Mouse (Mus musculus): ENCODE measurements around the gene 1700025G04Rik. TPM values are rescaled to one million over a fixed set of nuclear protein-coding genes. Genes with fewer than 3 reads are reported as not detected.
A peak's percentile ranks its signal among the peaks of the same experiment; 100 is the strongest.

The 1700025G04Rik gene
- 19.6 and 24.3 TPM in 2 replicates for polyA plus RNA-seq (2012; rRNA removed)
- polyA plus RNA-seq (2014; fragmentation: Nextera tagmentation; extraction: Ambion mirVana) = 36.4 and 38.2 TPM in 2 replicates

DNA sequence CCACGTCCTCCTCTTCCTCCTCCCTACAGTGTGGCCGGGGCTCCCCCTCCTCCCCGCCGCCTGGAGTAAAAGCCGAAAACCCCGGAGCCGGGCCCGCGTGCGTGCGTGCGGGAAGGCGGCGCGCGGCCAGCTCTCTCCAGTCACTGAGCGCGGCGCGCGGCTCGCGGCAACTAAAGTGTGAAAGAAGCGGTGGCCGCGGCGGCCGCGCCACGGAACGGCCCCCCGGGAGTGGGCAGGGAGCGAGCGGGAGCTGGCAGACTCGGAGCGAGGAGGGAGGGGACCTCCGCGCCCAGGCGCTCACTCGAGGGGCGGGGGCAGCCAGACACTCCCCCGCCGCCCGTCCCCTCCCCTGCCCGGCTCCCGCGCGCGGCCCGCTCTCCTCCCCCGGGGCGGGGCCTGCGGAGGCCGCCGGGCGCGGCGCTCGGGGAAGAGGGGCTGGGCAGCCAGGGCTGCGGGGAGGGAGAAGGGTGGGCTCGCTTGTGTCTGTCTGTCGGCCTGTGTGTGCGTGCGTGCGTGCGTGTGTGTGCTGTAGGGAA, at the start of gene 1700025G04Rik:
Gene 1700025G04Rik, minus strand, starts transcription at position 108 of the 536 bp plus-strand sequence.
- no peaks in the 10 kb centered on the region for H3K27me3 ChIP-seq (ENCODE audit: control insufficient read depth, insufficient read depth, low read length)
- H3K9me3 ChIP-seq (ENCODE audit: control insufficient read depth, low read length) = no peaks in the 10 kb centered on the region
- H3K9ac ChIP-seq (ENCODE audit: low read depth, low read length, severe bottlenecking) = peak within 1 kb of the TSS; percentile 93
- H3K4me3 ChIP-seq (replicated peaks; ENCODE audit: low read length) = peak within 1 kb of the TSS; percentile 90
- 0% methylated on average over 18 of the region's 66 CpGs for WGBS
- TF ChIP-seq POLR2A (IDR thresholded peaks at IDR 0.05; ENCODE audit: borderline replicate concordance, extremely low read depth, insufficient read depth, insufficient read length) = 0 out of 2 replicates have a peak, but pooled peaks have one; percentile 48
- peak; percentile 90 for ATAC-seq (ENCODE audit: low FRiP score, low read depth)
- peak within 1 kb of the TSS; percentile 77 for H3K4me2 ChIP-seq (replicated peaks; ENCODE audit: low read depth, low read length, severe bottlenecking)
- peaks cover 29% of the 10 kb centered on the region for H3K4me1 ChIP-seq (ENCODE audit: control insufficient read depth, insufficient read depth, low read length)
- peak within 1 kb of the TSS; percentile 88 for H3K27ac ChIP-seq (replicated peaks; ENCODE audit: low read depth, low read length)
- DNase-seq (ENCODE audit: low spot score) = peak; percentile 89
- H3K36me3 ChIP-seq (ENCODE audit: control insufficient read depth, insufficient read depth, low read length) = no peaks in the 10 kb centered on the region

DNA sequence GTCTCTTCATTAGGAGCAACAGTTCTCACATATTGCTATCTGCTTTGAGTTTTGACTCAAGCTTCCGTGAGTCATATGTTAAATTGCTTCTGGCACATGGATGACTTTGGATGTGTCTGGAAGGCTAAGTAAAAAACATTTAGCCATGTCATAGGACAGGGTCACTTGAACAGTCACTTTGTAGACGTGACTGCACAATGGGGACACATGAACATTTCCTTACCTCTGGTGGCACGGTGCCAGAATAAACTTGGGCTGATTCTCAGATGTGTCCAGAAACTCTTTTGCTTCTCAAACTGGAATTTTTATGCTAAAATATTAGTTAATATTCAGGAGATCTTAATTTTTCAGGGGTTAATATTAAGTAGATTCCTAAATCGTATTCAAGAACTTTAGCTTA, 49.6 kb upstream of the 1700025G04Rik start:
- no peak overlapping the region for H3K27ac ChIP-seq (replicated peaks; ENCODE audit: low read depth, low read length)
- H3K9me3 ChIP-seq (ENCODE audit: control insufficient read depth, low read length) = peaks cover 4% of the 10 kb centered on the region; the same call in 1 of the 2 replicates
- no peak overlapping the region for H3K4me2 ChIP-seq (replicated peaks; ENCODE audit: low read depth, low read length, severe bottlenecking)
- no peak overlapping the region for H3K9ac ChIP-seq (ENCODE audit: low read depth, low read length, severe bottlenecking)
- DNase-seq (ENCODE audit: low spot score) = no peak
- H3K36me3 ChIP-seq (ENCODE audit: control insufficient read depth, insufficient read depth, low read length) = no peaks in the 10 kb centered on the region
- no peak overlapping the region for H3K4me3 ChIP-seq (replicated peaks; ENCODE audit: low read length)
- no peaks in the 10 kb centered on the region for H3K4me1 ChIP-seq (ENCODE audit: control insufficient read depth, insufficient read depth, low read length)
- TF ChIP-seq POLR2A (IDR thresholded peaks at IDR 0.05; ENCODE audit: borderline replicate concordance, extremely low read depth, insufficient read depth, insufficient read length) = no peak
- H3K27me3 ChIP-seq (ENCODE audit: control insufficient read depth, insufficient read depth, low read length) = no peaks in the 10 kb centered on the region
- whole genome bisulfite sequencing = 82% methylated on average over 4 of the region's 4 CpGs
- no peak for ATAC-seq (ENCODE audit: low FRiP score, low read depth)

- no peak for ATAC-seq (ENCODE audit: low FRiP score, low read depth)
- WGBS = 76% methylated on average over 14 of the region's 15 CpGs
- no peak for TF ChIP-seq POLR2A (IDR thresholded peaks at IDR 0.05; ENCODE audit: borderline replicate concordance, extremely low read depth, insufficient read depth, insufficient read length)
- Histone ChIP-seq H3K36me3 (ENCODE audit: control insufficient read depth, insufficient read depth, low read length) (no peaks in the 10 kb centered on the region), H3K27me3 (ENCODE audit: control insufficient read depth, insufficient read depth, low read length) (no peaks in the 10 kb centered on the region), H3K4me3 (replicated peaks; ENCODE audit: low read length) (no peak overlapping the region), H3K27ac (replicated peaks; ENCODE audit: low read depth, low read length) (no peak overlapping the region), H3K4me1 (ENCODE audit: control insufficient read depth, insufficient read depth, low read length) (no peaks in the 10 kb centered on the region), H3K9ac (ENCODE audit: low read depth, low read length, severe bottlenecking) (no peak overlapping the region), H3K9me3 (ENCODE audit: control insufficient read depth, low read length) (no peaks in the 10 kb centered on the region), H3K4me2 (replicated peaks; ENCODE audit: low read depth, low read length, severe bottlenecking) (no peak overlapping the region)
- peak; percentile 76 for DNase-seq (ENCODE audit: low spot score)
Observed at GRCm38 (mm10) chr1:152130029-152130727, 40.3 kb upstream of the 1700025G04Rik start.

- 88% methylated on average over 7 of the region's 7 CpGs for WGBS
- ATAC-seq (ENCODE audit: low FRiP score, low read depth) (no peak), DNase-seq (ENCODE audit: low spot score) (no peak)
- H3K4me3 ChIP-seq (replicated peaks; ENCODE audit: low read length) = no peak overlapping the region
- no peak for TF ChIP-seq POLR2A (IDR thresholded peaks at IDR 0.05; ENCODE audit: borderline replicate concordance, extremely low read depth, insufficient read depth, insufficient read length)
- no peaks in the 10 kb centered on the region for H3K27me3 ChIP-seq (ENCODE audit: control insufficient read depth, insufficient read depth, low read length)
- H3K4me1 ChIP-seq (ENCODE audit: control insufficient read depth, insufficient read depth, low read length) = no peaks in the 10 kb centered on the region
- no peak overlapping the region for H3K27ac ChIP-seq (replicated peaks; ENCODE audit: low read depth, low read length)
- H3K4me2 ChIP-seq (replicated peaks; ENCODE audit: low read depth, low read length, severe bottlenecking) = no peak overlapping the region
- H3K9ac ChIP-seq (ENCODE audit: low read depth, low read length, severe bottlenecking) = no peak overlapping the region
- no peaks in the 10 kb centered on the region for H3K9me3 ChIP-seq (ENCODE audit: control insufficient read depth, low read length)
- H3K36me3 ChIP-seq (ENCODE audit: control insufficient read depth, insufficient read depth, low read length) = no peaks in the 10 kb centered on the region
Observed at GRCm38 (mm10) chr1:152125451-152125850, 35.5 kb upstream of the 1700025G04Rik start.

DNA sequence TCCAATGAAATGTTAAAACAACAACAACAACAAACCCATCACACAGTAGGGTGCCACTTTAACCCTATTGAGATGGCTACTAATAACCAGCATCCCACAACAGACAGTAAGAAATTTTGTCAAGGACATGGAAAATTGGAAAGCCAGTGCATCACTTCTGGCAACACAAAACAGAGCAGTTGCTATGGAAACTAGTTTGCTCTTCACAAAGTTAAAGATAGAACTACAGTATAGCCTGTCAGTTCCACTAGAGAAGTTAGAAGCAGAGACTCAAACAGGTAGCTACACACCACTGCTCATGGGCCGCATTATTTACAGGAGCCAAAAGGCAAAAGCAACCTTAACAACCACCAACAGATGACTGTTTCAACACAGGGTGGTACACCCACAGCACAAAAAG, 20.2 kb upstream of the 1700025G04Rik start:
- no peaks in the 10 kb centered on the region for H3K4me1 ChIP-seq (ENCODE audit: control insufficient read depth, insufficient read depth, low read length)
- no peaks in the 10 kb centered on the region for H3K36me3 ChIP-seq (ENCODE audit: control insufficient read depth, insufficient read depth, low read length)
- H3K9ac ChIP-seq (ENCODE audit: low read depth, low read length, severe bottlenecking) = no peak overlapping the region
- no peak overlapping the region for H3K27ac ChIP-seq (replicated peaks; ENCODE audit: low read depth, low read length)
- no peak overlapping the region for H3K4me2 ChIP-seq (replicated peaks; ENCODE audit: low read depth, low read length, severe bottlenecking)
- TF ChIP-seq POLR2A (IDR thresholded peaks at IDR 0.05; ENCODE audit: borderline replicate concordance, extremely low read depth, insufficient read depth, insufficient read length) = no peak
- WGBS = 96% methylated on average over 1 of the region's 1 CpGs
- no peaks in the 10 kb centered on the region for H3K9me3 ChIP-seq (ENCODE audit: control insufficient read depth, low read length)
- no peaks in the 10 kb centered on the region for H3K27me3 ChIP-seq (ENCODE audit: control insufficient read depth, insufficient read depth, low read length)
- ATAC-seq (ENCODE audit: low FRiP score, low read depth) (no peak), DNase-seq (ENCODE audit: low spot score) (no peak)
- no peak overlapping the region for H3K4me3 ChIP-seq (replicated peaks; ENCODE audit: low read length)
